Mouse (Mus musculus): ENCODE measurements at regions not wholly inside any gene's neighbourhood (a gene's known extent, or its start where the extent isn't known, plus 50 kb on each side); places are given as distances from the start of the nearest gene placed in this dataset.

DNA sequence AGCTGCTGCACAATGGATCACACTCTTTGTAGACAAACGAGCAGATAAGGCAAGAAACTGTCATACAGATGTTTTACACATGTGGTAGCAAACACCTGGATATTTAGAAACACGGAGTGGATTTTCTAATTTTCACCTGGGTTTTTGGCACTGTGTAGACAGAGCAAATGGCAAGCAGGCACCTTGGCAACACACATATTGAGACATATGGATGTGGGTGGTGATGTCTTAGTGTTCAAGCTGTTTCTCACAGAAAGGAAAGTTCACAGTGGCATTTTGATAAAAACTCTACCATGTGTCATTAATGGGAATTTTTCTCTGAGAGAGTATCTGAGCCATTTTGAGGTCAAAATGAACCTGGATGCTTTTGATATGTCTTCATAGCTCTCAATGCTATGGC, 417.9 kb upstream of the Megf9 start:
- DNase-seq, result no peak

DNA sequence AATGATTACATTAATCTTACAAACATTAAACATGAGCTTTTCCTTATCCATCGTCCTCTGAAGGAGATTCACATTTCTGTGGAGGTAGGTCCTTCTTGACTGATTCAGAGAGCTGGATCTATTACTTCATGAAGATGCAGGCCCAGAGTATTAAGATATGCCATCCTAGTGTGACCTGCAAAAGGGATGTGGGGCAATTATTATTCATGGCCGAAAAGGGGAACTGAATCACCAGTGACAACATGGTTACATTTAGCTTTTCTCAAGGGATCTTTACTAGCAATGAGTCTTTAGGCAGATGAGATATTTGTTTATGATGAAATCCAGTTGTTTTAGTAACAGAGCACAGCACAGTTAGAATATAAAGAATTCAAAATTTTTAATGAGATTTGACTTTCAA, 405.4 kb upstream of the Megf9 start:
- DNase-seq, result no peak

DNA sequence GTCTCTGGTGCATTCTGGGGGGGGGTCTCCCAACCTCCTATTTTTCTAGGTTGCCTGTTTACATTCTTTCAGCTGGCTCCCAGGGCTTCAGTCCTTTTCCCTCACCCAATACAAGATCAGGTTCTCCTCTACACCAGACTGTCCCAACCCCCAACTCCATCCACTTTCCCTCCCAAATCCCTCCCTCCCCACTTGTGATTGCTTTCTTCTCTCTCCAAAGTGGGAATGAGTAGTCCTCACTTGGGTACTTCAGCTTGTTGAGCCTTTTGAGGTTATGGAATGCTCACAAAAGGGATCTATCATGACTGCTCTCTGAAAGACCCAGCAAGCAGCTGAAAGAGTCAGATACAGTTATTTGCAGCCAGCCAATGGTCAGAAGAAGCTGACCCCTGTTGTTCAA, 399.3 kb upstream of the Megf9 start:
- peak; percentile 48 for DNase-seq

GRCm38 (mm10) chr4:70921972-70922692, 387.3 kb upstream of the Megf9 start:
- no peak for DNase-seq

GRCm38 (mm10) chr4:70914566-70914965, 379.8 kb upstream of the Megf9 start:
- no peak for DNase-seq

GRCm38 (mm10) chr4:70906771-70907749, 372.3 kb upstream of the Megf9 start:
- no peak for DNase-seq
